Mouse (Mus musculus) left cerebral cortex, adult 2 months (tissue): ENCODE data around the gene Aire. TPM values are rescaled to one million over a fixed set of nuclear protein-coding genes. Genes with fewer than 3 reads are reported as not detected.

Source experiments
- DNase-seq, 2 experiments: peaks; one replicate each; pipeline ENCODE4 v3.0.0; 2021 to 2022; ENCODE audit warnings: low spot score in 2 of 2, mixed read lengths in 1 of 2; ENCODE audit errors: extremely low spot score in 1 of 2
- H3K27ac ChIP-seq: fragments of 200-600 bp; 2 replicates; pipeline ENCODE4 v1.8.1; 2022
- H3K4me3 ChIP-seq: fragments of 200-600 bp; 2 replicates; pipeline ENCODE4 v1.8.1; 2022
- CTCF ChIP-seq: fragments of 200-600 bp; IDR thresholded peaks from 2 replicates; pipeline ENCODE4 v1.8.1; 2022; ENCODE audit warnings: antibody characterized with exemption, mild to moderate bottlenecking, moderate library complexity
- intact Hi-C: fragments of 180-260 bp; cut with DNase I; formaldehyde crosslinking; loops from one replicate; pipeline ENCODE4 v1.15.1; 2025
- total RNA-seq, 2 experiments: library from RNA; stranded (reverse); gene quantifications; 2 replicates each; pipeline ENCODE4 v1.2.3; 2021

Gene Aire
- total RNA-seq, 2 experiments from 2014 or later: 0.56 TPM; not detected in 1

DNA sequence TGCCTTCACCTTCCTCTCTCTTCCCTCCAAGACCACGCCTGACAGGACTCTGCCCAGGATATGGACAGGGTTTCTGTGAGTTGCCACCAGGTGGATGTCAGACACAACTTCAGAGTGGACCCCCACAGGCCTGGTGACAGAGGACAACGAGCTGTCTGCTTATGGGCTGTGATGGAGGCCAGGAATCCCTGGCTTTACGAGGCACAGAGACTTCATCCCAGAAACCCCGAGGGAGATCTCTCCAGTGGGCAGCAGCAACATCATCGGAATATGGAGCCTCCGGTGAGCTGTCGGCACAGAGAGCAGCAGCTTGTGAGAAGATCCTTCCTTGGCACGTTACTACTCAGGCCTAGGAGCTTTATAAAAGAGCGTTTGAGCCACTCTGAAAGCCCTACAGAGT, 34.5 kb upstream of the Aire start:
- no peak overlapping the region for H3K27ac ChIP-seq
- no peak for DNase-seq
- intact Hi-C loops: no loop called here
- H3K4me3 ChIP-seq: no peak overlapping the region
- no peak for TF ChIP-seq CTCF

DNA sequence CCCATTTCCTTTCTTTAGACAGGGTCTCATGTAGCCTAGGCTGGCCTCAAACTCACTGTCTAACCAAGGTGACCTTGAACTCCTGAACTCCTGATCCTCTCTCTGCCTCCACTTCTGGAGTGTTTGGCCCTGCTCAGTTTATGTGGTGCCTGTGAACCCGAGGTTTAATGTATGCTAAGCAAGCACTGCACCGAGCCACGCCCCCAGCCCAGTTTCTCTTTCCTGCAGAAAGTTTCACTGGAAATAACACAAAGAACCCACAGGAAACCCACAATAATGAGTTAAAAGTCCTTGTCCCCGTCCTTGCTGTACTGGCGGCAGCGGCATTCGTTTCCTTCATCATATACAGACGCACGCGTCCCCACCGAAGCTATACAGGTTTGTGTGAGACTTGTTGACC, 31.6 kb upstream of the Aire start:
- H3K27ac ChIP-seq: no peak overlapping the region
- DNase-seq: no peak
- TF ChIP-seq CTCF: no peak
- H3K4me3 ChIP-seq: no peak overlapping the region
- intact Hi-C loops: no loop called here

GRCm38 (mm10) chr10:78074151-78074550, 30.7 kb upstream of the Aire start:
- TF ChIP-seq CTCF: no peak
- H3K27ac ChIP-seq: no peak overlapping the region

DNA sequence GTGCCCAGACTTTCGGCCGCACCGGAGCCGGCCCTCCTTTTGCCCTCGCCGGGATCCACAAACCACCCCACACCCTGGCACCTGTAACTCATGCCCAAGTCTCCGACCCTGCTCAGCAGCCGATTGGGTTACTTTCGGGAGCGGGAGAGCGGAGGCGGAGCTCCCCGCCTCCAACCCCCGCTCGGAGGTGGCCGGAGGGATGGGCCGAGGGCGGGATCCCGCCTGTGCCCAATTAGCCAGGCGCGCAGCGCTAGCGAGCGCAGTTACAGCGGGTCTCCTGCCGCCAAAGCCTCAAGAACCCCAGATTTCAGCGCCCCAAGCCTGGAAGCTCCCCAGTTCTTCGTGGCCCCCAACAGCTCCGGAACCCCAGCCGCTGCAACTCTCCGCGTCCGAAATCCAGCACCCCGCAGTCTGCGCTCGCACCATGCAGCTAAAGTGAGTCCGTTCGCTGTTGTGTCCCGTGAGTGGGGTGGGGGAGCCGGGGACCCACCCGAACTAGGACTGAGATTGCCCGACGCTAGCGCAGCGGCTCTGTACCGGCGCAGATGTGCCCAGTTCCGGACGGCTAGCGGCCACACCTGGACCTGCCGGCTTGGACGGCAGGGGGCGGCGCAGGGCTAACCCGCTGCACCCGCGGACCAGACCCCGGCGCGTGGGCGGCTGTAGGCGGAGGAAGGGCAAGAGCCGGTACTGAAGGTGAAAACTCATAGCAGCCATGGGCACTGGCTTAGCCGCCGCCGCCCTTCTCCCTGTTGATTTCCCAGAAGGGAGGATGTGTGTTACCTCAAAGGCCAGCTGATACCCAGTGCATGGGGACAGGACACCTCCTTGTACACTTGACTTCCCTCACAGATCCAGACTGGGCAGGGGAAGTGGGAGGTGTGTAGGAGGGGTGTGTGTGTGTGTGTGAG, 25.9 kb upstream of the Aire start, which contains the start of gene Icosl:
TSS of gene Icosl (plus strand) at position 202 of the 911 bp plus-strand sequence.
- peak; percentile 40 to 52 for DNase-seq
- TF ChIP-seq CTCF: peak; percentile 51
- Histone ChIP-seq H3K27ac (peak within 1 kb of the TSS; percentile 63; the same call in 1 of the 2 replicates), H3K4me3 (peak within 1 kb of the TSS; percentile 47)
- intact Hi-C loops: no loop called here

More at GRCm38 (mm10) chr10:78074151-78074550, 30.7 kb upstream of the Aire start:
- no peak overlapping the region for H3K4me3 ChIP-seq
- intact Hi-C loops: no loop called here
- no peak for DNase-seq

DNA sequence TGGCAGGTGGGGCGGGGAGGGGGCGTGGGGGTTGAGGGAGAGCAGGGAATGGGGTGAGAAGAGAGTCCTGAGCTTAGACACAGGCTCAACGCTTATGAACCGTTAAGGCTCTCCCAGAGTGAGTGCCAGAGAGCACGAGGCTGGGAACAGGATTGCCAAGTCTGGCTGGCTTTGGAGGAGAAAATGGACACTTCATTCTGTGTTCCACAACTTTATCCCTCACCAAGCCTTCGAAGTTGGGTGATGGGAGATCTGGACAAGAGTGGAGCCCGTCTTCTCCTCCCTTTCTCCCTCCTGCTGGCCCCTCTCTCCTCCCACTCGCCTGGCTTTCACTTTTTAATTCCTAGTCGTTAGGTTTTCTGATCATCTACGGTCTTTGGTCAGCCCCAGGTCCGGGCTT, 25.1 kb upstream of the Aire start:
- peak overlapping the region; percentile 47 for H3K4me3 ChIP-seq
- TF ChIP-seq CTCF: no peak
- intact Hi-C loops: no loop called here

DNA sequence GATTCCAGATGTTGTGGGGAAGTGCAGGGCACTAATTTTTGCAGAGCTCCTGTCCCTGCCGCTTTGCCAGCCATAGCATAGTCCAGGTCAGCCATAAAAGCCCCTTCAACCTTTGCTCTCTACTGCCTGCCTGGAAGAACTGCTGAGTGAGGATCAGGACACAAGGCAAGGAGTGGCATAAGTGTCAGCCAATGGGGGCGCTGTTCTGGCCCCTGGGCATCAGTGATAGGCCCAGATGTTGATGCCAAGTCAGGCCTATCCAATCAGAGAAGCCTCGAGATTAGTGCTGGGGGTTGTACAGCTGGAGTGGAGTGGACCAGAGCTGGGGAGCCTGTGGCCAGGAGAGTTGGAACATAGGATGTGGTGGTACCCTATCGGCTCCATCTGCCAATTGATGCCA, 23.8 kb upstream of the Aire start:
- intact Hi-C loops: no loop called here
- TF ChIP-seq CTCF: no peak; the same call in 1 of the 2 replicates
- DNase-seq: no peak
- H3K4me3 ChIP-seq: no peak overlapping the region
- H3K27ac ChIP-seq: no peak overlapping the region

More for the DNA sequence above, 25.1 kb upstream of the Aire start:
- no peak for DNase-seq
- H3K27ac ChIP-seq: no peak overlapping the region

DNA sequence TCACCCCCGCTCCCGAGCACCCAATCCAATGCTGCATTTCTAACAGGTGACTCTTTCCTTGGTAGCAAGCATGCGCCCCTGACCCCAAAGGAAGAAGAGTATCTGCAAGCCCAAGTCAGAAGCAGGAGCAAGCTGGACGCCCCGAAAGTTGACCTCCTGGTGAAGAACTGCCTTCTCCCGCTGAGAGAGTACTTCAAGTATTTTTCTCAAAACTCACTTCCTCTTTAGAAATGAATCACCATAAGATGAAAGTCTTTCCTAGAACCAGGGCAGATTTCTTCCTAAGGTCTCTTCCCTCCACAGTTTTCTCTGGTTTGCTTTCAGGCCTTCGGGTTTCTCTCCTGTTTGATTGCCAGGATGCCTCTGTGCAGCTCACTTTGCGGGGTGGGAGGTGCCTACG, 19.7 kb upstream of the Aire start:
- no peak overlapping the region for H3K27ac ChIP-seq
- H3K4me3 ChIP-seq: no peak overlapping the region
- TF ChIP-seq CTCF: no peak
- intact Hi-C loops: no loop called here
- DNase-seq: no peak

- Histone ChIP-seq H3K4me3 (no peak overlapping the region), H3K27ac (no peak overlapping the region)
- DNase-seq: no peak
- intact Hi-C loops: no loop called here
- TF ChIP-seq CTCF: no peak
Measured at GRCm38 (mm10) chr10:78057056-78057455, 13.6 kb upstream of the Aire start.

- DNase-seq: no peak
- no peak for TF ChIP-seq CTCF
- intact Hi-C loops: no loop called here
- H3K4me3 ChIP-seq: no peak overlapping the region
- no peak overlapping the region for H3K27ac ChIP-seq
Measured at GRCm38 (mm10) chr10:78054633-78055565, 11.5 kb upstream of the Aire start.

GRCm38 (mm10) chr10:78049519-78050035, 6.2 kb upstream of the Aire start:
- no peak for TF ChIP-seq CTCF
- H3K4me3 ChIP-seq: no peak overlapping the region
- H3K27ac ChIP-seq: no peak overlapping the region
- intact Hi-C loops: no loop called here
- no peak for DNase-seq

DNA sequence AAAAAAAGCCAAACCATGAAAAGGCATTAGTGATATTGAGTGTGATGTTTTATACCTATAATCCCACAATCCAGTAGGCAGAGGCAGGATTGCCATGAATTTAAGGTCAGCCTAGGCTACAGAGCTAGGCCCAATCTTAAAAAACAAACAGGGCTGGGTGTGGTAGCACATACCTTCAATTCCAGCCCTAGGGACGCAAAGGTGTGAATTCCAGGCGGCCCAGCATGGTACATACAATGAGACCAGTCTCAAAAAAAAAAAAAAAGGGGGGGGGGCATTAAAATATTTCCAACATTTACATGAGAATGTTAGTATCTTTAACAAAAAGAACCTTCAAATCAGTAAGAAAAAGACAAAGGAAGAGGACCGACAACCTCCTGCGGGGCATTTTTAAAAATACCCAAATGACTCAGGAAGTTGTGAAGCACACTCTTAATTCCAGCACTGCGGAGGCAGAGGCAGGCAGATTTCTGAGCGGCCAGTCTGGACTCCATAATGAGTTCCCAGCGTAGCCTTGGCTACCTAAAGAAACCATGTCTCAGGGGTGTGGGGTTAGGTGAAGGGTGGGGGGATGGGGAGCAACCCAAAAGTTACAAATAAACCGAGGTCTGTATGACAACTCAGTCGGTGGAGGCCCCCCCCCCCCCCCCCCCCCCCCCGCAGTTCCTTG, 4.8 kb upstream of the Aire start:
- DNase-seq: no peak
- intact Hi-C loops: no loop called here
- no peak overlapping the region for H3K4me3 ChIP-seq
- no peak for TF ChIP-seq CTCF
- H3K27ac ChIP-seq: no peak overlapping the region
